Mouse (Mus musculus) embryonic fibroblast, embryonic 13.5 days (primary cell): ENCODE results near the gene Cap2.

Source experiments
- CTCF ChIP-seq: IDR thresholded peaks from 2 replicates; pipeline ENCODE4 v1.5.1; 2011; ENCODE audit warnings: mild to moderate bottlenecking, control low read depth, low read length, moderate library complexity, borderline replicate concordance; ENCODE audit not compliant: insufficient read depth
- POLR2A ChIP-seq: IDR thresholded peaks from 2 replicates; pipeline ENCODE4 v1.6.1; 2011; ENCODE audit warnings: low read depth, mild to moderate bottlenecking, control low read depth, low read length, moderate library complexity

DNA sequence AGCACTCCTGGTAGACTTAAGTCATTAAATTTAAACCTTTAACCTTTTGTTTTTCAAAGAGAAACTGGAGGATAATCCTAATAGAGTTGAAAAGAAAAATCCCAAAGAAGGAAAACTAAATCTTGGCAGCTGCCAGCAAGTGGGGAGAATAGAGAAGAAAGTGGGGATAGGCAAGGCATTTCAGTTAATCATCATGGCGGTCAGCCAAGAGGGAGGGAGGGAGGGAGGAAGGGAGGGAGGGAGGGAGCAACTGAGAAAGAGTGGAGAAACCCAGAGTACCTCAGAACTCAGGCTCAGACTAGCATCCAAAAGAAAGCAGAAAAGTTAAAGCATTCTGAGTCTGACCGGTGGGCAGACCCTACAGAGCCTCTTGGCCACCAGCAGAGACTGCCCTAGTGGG is 99.7 kb downstream of the Cap2 start:
- TF ChIP-seq CTCF (no peak), POLR2A (no peak)
